Mouse (Mus musculus) kidney, adult 2 months (tissue): Measurements from ENCODE around the gene Cyth3. TPM values are rescaled to one million over a fixed set of nuclear protein-coding genes. Genes with fewer than 3 reads are reported as not detected.
A peak's percentile ranks its signal among the peaks of the same experiment; 100 is the strongest.

ENCODE experiments used
- DNase-seq: peaks from one replicate; pipeline ENCODE4 v3.0.0; 2021
- H3K27ac ChIP-seq: fragments of 200-500 bp; 2 replicates; pipeline ENCODE4 v1.5.1; 2012; ENCODE audit warnings: low read depth, low read length, control low read depth, inconsistent platforms; ENCODE audit not compliant: insufficient read depth
- H3K27me3 ChIP-seq: fragments of 200-500 bp; replicated peaks from 2 replicates; pipeline ENCODE4 v1.6.1; 2012; ENCODE audit warnings: mild to moderate bottlenecking, moderate library complexity, low read length, inconsistent platforms; ENCODE audit not compliant: control insufficient read depth, insufficient read depth
- H3K36me3 ChIP-seq: fragments of 200-500 bp; 2 replicates; pipeline ENCODE4 v1.6.1; 2012; ENCODE audit warnings: mild to moderate bottlenecking, moderate library complexity, low read length, inconsistent platforms; ENCODE audit not compliant: control insufficient read depth, insufficient read depth
- H3K4me1 ChIP-seq: fragments of 200-500 bp; 2 replicates; pipeline ENCODE4 v1.6.1; 2011; ENCODE audit warnings: low read length; ENCODE audit not compliant: control insufficient read depth, insufficient read depth
- H3K4me3 ChIP-seq: fragments of 200-500 bp; 2 replicates; pipeline ENCODE4 v1.5.1; 2011; ENCODE audit warnings: mild to moderate bottlenecking, low read depth, low read length, control low read depth; ENCODE audit not compliant: insufficient read depth
- CTCF ChIP-seq: fragments of 200-500 bp; conservative IDR thresholded peaks from 2 replicates; pipeline ENCODE4 v1.5.1; 2011; ENCODE audit warnings: low read depth, mild to moderate bottlenecking, control low read depth, low read length, moderate library complexity, mixed read lengths; ENCODE audit not compliant: insufficient read depth, insufficient read length
- POLR2A ChIP-seq: fragments of 200-500 bp; IDR thresholded peaks from one replicate; pipeline ENCODE4 v1.6.1; 2011; ENCODE audit warnings: low read depth, low read length, control low read depth
- WGBS: fragments of 180-500 bp; shearing (Covaris S2); methylation state at CpG from one replicate; pipeline ENCODE4 v1.1.7; 2018; 5-methylcytosine and 5-hydroxymethylcytosine counted together
- polyA plus RNA-seq: library from polyadenylated mRNA; depleted of rRNA; stranded (reverse); fragments of >200 nt; gene quantifications from 2 replicates; pipeline ENCODE4 v1.2.3, GENCODE M21; 2012

The Cyth3 gene
- polyA plus RNA-seq, 1 experiment = 22.8 TPM

DNA sequence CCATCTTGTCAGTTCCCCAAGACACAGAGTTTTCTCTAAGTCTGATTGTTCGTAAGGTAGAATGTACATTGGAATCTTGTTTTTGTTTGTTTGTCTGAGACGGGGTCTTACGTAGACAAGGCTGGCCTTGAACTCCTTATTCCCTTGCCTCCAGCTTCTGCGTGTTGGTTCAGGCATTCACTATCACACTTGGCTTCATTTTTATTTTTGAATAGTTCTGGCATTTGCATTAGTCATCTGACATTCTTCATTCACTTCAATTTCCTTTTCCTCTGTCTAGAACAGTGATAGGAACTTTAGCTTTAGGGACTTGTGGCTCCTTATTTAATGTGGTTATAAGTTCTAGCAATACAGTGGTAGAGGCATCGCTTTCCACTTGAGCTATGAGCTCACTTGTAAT is 31.2 kb downstream of the Cyth3 start:
- WGBS = 84% methylated on average over 5 of the region's 5 CpGs
- peak overlapping the region; percentile 14; the same call in 1 of the 2 replicates for H3K27ac ChIP-seq
- no peak for DNase-seq
- peaks cover 35% of the 10 kb centered on the region for H3K4me1 ChIP-seq
- TF ChIP-seq POLR2A (no peak), CTCF (no peak)
- no peaks in the 10 kb centered on the region for H3K27me3 ChIP-seq
- H3K4me3 ChIP-seq = no peak overlapping the region
- no peaks in the 10 kb centered on the region for H3K36me3 ChIP-seq

DNA sequence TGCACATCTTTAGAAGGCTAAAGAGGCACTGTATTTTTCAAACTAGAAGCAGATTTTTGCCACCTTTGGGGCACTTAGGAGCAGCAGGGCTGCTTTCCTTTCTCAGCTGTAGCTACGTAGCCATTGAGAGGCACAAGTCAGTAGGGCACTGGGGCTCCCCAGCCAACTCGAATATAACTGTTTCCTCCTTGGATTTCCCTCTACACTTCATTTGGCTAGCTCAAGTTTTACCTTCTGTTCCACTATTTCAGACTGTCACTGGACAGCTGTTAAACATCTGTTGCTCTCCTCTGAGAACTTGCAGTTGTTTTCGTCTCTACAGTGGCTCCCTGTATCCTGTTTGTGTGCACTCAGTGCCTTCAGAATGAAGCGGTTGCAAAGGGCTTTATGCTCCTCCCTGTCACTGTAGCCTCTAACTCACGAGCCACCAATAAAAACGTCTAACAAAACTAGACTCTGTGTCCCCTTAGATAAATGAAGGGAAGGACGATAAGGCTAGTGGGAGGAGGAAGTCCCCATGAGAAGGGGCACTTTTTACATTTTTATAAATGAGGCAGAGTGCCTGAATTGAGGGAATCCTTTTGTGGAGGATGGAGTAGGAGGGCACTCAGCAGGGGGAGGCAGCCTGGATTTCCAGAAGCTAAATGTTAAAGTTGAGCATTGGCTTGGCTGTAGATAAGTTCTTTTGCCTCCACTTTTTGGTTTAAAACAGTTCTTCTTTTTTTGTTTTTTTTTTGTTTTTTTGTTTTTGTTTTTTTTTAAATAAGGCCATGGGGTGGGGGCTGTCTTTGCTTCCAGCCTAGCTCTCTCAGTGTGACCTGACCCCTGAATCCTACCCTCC is 32.6 kb downstream of the Cyth3 start:
- no peak overlapping the region for H3K4me3 ChIP-seq
- H3K27ac ChIP-seq = peak overlapping the region; percentile 57
- H3K27me3 ChIP-seq = no peaks in the 10 kb centered on the region
- H3K4me1 ChIP-seq = peaks cover 38% of the 10 kb centered on the region
- no peaks in the 10 kb centered on the region for H3K36me3 ChIP-seq
- WGBS = 35% methylated on average over 7 of the region's 7 CpGs
- DNase-seq = peak; percentile 71
- TF ChIP-seq POLR2A = no peak
- no peak for TF ChIP-seq CTCF

DNA sequence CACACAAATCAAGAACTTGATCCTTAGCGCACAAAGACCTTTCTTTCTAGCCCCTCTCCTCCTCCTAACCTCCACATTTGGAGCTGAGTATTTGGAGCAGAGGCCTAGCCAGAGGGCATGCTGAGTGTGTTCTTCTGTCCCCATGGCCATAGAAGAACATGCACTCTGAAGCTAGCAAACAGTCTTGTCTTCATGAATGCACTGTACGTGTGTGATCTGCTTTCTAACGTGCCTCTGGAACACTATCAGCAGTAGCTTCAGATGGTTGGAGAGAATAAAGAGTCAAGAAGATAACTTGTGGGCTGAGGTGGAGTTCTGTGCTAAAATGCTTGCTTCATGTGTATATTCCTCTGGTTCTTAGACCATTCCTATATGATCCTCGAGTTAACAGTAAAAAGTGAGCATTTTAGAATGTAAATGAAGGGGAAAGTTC is 33.3 kb downstream of the Cyth3 start:
- WGBS = 69% methylated on average over 4 of the region's 4 CpGs
- TF ChIP-seq CTCF (no peak), POLR2A (no peak)
- Histone ChIP-seq H3K36me3 (no peaks in the 10 kb centered on the region), H3K4me1 (peaks cover 43% of the 10 kb centered on the region), H3K4me3 (no peak overlapping the region), H3K27me3 (no peaks in the 10 kb centered on the region), H3K27ac (peak overlapping the region; percentile 16; the same call in 1 of the 2 replicates)
- no peak for DNase-seq

DNA sequence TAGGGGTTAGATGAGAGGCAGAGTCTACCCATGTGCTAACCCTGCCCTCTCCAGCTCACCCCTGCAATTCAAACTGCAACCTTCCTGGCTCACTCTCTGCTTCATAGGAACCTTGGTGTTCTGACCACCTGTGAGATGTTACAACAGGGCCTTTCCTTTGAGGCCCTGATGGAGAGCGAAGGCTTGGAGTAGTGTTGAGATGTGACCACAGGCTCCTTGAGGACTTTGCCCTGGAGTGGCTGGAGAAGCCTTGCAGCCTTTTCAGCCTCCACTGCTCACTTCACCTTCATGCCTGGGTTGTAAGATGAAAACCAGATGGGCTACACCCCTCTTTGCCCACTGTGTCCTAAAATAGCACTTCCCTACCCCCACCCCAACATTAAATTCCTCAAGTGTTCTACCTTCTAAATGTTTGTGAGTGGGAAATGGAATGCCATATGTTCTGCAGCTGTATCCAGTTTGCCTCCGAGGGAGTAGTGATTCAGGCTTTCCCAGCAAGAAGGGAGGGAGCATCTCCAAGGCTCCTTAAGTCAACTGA is 34.5 kb downstream of the Cyth3 start:
- 47% methylated on average over 2 of the region's 2 CpGs for WGBS

DNA sequence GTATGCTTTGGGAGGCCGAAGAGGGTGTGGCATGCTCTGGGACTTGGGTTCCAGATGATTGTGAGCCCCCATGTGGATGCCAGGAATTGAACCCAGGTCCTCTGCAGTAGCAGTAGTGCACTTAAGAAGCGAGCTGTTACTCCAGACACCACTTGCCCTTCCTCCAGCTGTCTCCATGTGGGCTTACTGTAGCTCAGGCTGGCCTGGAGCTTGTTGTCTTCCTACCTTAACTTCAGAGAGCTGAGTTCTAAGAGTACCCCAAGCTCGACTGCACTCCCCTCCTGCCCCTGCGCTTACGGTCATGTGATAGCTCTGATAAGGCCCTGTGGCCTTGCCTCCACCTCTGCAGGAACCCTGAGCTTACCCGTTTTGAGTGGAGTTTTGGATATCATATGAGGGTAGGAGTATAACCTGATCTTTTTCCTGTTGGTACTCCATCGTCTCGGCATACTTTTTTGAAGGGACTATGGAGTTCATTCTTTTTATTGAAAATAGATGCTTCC is 36.8 kb downstream of the Cyth3 start:
- Histone ChIP-seq H3K27ac (no peak overlapping the region), H3K4me1 (peaks cover 34% of the 10 kb centered on the region), H3K4me3 (no peak overlapping the region), H3K36me3 (no peaks in the 10 kb centered on the region), H3K27me3 (no peaks in the 10 kb centered on the region)
- 76% methylated on average over 8 of the region's 8 CpGs for WGBS
- no peak for DNase-seq
- no peak for TF ChIP-seq CTCF
- no peak for TF ChIP-seq POLR2A

More for the DNA sequence above, 34.5 kb downstream of the Cyth3 start:
- Histone ChIP-seq H3K36me3 (no peaks in the 10 kb centered on the region), H3K4me3 (no peak overlapping the region), H3K27ac (no peak overlapping the region), H3K27me3 (no peaks in the 10 kb centered on the region), H3K4me1 (peaks cover 39% of the 10 kb centered on the region)
- TF ChIP-seq POLR2A (no peak), CTCF (no peak)
- DNase-seq = no peak

DNA sequence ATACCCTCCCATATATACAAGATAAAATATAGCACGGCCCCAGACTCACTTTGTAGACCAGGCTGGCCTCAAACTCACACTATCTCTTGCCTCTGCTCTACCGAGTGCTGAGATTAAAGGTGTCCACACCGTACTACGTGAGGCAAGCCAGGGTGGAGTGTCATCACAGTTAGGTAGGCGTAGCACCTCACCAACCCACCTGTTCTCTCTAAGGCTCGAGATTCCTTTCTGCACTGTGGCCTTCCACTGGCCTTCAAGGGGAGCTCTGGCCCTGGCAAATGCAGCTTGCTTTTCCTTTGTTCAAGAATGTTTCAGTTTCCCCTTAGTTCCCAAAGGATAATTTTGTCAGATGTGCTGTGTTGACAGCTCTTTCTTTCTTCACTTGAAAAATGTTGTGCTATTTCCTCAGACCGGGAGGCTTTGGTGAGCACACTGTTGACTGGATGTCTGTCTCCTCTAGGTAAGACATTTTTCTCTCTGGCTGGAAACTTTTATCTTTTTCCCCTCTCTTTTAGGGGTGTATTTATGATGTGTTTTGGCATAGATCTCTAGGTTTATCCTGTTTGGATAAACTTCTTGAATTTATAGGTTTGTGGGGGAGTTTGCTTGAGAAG is 40.9 kb downstream of the Cyth3 start:
- DNase-seq = peak; percentile 58
- WGBS = 70% methylated on average over 7 of the region's 7 CpGs
- H3K27ac ChIP-seq = peak overlapping the region; percentile 47; the same call in 1 of the 2 replicates

More for the DNA sequence above, 40.9 kb downstream of the Cyth3 start:
- Histone ChIP-seq H3K4me3 (no peak overlapping the region), H3K36me3 (no peaks in the 10 kb centered on the region), H3K4me1 (peaks cover 16% of the 10 kb centered on the region), H3K27me3 (no peaks in the 10 kb centered on the region)
- no peak for TF ChIP-seq CTCF
- TF ChIP-seq POLR2A = no peak
